Mouse (Mus musculus): ENCODE results near the gene Rasa4. TPM values are rescaled to one million over a fixed set of nuclear protein-coding genes. Genes with fewer than 3 reads are reported as not detected.
"Not testable (repeated sequence)": the region's sequence is repeated elsewhere in the genome, so short reads cannot be mapped to it uniquely, and the experiment has no call there.

Gene Rasa4
- 10 to 100 TPM; 23.8 to 23.9 TPM for total RNA-seq (2021)
- long read RNA-seq, experiment 1, partial matches to known transcripts, result 5 of 15 reads
- long read RNA-seq, experiment 1, other reads (novel, unspliced or antisense), result 7 of 15 reads
- long read RNA-seq, experiment 2, transcript Rasa4-201 (21 exons, 2,914 nt), result major isoform, 6 of 20 reads
- long read RNA-seq, experiment 2, partial matches to known transcripts, result 6 of 20 reads
- long read RNA-seq, experiment 2, other reads (novel, unspliced or antisense), result 8 of 20 reads

DNA sequence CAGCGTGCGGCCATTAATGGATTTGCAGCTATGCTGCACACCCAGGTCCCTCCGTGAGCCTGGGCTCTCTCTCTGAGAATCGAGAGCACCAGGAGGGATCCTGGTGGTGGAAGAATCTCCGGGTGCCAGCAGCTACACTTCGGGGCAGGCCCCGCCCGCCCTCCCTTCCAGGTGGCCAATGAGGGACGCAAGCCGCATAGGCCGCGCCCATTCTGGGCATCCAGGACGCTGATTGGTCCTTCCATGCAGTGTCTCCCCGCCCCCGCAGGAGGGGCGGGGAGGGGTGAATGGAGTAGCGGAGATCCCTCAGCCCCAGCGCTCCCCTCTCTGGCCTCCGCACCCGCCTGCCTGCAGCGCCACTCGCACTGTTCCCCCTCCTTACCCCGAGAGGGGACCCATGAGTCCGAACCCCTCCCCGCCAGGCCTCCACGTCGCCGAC lies at the start of gene Rasa4:
Rasa4 (plus strand) TSS at position 248 of the 439 bp plus-strand sequence.
- peak; percentile 92 to 93 for DNase-seq
- intact Hi-C loops (cut with DNase I), result no loop called here

DNA sequence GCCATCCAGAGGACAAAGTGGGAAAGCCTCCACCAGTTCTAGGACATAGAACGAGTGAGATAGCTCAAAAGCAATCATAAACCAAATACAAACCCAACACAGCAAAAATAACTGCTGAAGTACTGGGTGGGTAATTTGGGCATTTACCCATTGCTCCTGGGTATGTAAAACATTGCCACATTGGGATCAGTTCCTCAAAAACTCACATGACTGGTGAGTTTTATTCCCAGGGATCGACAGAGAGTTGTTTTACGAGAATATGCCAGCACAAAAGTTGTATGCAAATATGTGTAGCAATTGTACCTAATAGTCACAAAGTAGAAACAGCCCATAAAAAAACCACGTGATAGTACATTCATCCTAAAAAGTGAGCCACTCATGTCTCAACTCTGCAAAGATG lies 48.8 kb upstream of the Rasa4 start:
- intact Hi-C loops (cut with DNase I), result no loop called here
- no peak for DNase-seq

DNA sequence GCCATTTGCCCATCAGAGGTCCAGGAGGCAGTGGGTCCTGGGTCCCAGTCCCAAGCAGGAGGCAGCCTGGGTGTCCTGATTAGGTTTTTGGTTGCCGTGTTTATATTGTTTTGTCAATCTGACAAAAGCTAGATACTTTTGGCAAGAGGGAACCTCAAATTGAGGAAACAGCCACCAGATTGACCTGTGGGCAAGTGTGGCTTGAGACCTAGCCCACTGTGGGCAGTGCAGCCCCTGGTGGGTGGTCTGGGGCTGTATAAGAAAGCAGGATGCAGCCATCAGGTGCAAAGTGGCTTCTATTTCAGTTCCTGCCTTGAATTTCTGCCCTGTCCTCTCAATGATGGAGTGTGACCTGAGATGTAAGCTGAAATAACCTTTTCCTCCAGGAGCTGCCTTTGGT lies 48.4 kb upstream of the Rasa4 start:
- intact Hi-C loops (cut with DNase I), result no loop called here
- DNase-seq, result no peak

DNA sequence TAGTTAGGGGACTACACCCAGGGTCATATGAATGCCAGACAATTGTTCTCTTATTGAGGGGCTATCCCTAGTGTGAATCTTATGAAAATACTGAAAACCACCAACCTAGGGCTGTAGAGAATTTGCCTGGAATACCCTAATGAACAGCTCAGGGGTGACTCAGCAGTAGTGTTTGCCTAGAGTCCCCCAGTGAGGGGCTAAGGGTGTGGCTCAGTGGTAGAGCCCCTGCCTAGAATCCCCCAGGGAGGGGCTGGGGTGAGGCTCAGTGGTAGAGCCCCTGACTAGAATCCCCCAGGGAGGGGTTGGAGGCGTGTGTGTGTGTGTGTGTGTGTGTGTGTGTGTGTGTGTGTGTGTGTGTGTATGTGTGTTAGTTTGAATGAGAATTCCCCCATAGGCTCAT lies 47.0 kb upstream of the Rasa4 start:
- intact Hi-C loops (cut with DNase I), result no loop called here

DNA sequence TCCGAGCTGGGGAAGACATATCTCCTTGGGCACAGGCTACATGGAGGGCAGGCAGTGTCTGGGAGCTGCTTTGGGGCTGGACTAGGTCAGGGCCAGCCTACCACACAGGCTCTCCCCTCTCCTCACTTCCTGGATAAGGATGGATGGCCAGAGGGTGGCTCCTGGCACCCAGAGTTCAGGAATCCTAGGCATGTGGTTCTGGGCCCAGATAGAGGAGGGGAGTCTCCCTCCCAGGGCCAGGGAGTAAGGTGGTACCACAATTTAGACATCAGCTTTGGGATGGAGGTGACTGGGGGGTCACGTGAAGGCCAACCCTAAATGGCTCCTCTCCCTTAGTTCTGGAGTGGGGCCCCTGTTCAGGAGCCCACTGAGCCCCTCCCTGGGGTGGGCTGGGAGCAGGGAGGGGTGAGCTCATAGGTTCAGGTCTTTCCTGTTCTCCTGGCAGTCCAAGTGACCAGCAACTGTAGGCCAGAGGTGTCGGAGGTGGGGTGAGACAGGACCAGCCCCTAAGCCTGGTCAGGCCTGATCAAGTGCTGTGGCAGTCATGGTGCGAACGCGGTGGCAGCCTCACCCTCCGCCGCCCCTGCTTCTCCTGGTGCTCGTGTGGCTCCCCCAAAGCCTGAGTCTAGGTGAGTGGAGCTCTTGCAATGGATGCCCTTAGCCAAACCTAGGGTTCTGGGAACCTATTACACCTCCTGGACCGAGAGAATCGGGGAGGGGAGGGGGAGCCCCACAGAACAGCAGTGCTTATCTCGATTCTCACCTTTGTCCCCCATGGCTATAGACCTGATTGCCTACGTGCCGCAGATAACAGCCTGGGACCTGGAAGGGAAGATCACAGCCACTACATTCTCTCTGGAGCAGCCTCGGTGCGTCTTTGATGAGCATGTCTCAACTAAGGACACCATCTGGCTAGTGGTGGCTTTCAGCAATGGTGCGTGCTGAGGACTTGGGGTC lies 45.2 kb upstream of the Rasa4 start, which contains the start of gene Upk3b:
Upk3b (plus strand) TSS at position 239 of the 957 bp plus-strand sequence.
- intact Hi-C loops (cut with DNase I), result no loop called here
- no peak for DNase-seq

More for the DNA sequence above, 47.0 kb upstream of the Rasa4 start:
- DNase-seq, result no peak

DNA sequence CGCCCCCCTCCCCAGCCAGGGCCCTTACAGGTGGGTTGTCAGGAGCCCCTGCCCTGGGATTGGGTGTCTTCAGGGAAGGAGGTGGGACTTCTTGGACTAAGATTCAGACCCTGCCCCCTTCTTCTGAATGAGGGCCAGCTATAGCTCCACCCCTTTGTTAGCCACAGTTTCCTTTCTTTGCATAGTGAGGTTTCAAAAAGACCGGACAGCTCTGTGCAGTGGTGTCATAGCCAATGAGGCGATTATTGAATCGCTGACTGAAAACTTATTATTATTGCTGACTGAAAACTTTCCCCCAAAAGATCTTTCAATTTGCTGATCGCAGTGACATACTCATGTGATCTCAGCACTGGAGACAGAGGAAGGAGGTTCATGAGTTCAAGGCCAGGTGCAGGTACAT lies 43.5 kb upstream of the Rasa4 start:
- intact Hi-C loops (cut with DNase I), result loop anchor here (5.0 kb wide), 1 partner anchor 58 kb away; the partner anchor contains the start of gene Zp3

DNA sequence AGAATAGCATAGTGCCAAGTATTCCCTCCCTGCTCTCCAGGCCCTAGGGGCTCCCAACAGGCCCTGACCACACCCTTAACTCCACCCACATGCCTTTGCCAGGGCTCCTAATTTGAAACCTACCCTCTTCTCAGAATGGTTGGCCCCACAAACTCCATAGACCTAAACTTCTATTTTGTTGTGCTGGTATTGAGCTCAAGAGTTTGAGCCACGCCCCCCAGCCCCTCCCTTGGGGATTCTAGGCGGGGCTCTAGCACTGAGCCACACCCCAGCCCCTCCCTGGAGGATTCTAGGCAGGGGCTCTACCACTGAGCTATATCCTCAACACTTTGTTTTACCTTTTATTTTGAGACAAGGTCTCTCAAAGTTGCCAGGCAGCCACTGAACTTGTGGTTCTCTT lies 42.5 kb upstream of the Rasa4 start:
- DNase-seq, result no peak
- intact Hi-C loops (cut with DNase I), result loop anchor here (5.0 kb wide), 1 partner anchor 59 kb away; the partner anchor contains the start of gene Zp3

More for the DNA sequence above, 43.5 kb upstream of the Rasa4 start:
- no peak for DNase-seq

DNA sequence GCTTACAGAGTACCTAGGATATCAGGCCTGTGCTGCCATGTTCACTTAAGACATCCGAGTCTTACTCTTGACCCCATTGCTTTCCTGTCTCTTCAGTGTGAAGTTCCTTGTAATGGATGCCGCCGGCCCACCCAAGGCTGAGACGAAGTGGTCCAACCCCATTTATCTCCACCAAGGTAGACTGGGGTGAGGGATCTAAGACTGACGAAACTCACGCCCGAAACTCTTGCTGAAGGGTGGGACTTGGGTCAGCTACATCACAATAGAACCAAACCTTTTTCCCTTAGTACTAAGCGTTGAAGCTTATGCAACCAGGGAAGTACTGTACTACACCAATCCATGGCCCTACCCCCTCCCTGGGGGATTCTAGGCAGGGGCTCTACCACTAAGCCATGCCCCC lies 42.0 kb upstream of the Rasa4 start:
- DNase-seq, result no peak
- intact Hi-C loops (cut with DNase I), result loop anchor here (5.0 kb wide), 1 partner anchor 59 kb away; the partner anchor contains the start of gene Zp3

DNA sequence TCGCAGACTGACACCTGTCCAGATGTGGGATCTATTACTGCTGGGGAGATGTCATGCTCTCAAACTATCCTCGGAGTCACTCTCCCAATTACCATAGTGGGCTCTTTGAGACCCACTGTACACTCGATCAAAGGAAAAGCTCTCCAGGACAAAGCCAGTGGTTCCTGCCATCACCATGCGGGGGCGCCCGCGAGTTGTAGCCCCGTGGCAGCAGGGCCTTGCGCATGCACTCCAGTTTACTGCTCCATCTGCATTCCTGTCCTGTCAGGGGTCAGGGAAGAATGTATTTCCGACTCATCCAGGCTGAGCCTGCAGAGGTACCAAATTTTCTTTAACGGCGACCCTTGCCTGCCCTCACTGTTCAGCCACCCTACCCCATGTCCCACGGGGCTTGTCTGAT lies 38.9 kb upstream of the Rasa4 start:
- intact Hi-C loops (cut with DNase I), result loop anchor here (5.0 kb wide), 1 partner anchor 63 kb away; the partner anchor contains the start of gene Zp3
- no peak for DNase-seq

DNA sequence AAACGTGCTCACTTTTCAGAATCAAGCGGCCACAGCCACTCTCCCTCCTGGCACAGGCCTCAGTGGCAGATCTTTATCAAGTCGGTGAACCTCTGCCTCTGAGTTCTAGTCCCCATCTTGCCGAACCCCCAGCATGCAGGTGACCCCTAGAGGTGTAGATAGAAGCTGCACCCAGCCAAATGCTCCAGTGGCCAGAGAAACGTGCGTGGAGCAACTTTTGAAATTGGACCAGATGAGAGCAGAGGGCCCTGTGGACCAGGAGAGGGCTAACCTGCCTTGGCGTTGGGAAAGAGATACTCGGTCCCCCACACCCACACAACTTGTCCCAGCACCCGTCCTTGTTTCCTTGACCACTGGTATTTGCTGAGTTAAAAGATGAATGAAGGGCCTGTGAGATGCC lies 38.3 kb upstream of the Rasa4 start:
- no peak for DNase-seq
- intact Hi-C loops (cut with DNase I), result no loop called here

DNA sequence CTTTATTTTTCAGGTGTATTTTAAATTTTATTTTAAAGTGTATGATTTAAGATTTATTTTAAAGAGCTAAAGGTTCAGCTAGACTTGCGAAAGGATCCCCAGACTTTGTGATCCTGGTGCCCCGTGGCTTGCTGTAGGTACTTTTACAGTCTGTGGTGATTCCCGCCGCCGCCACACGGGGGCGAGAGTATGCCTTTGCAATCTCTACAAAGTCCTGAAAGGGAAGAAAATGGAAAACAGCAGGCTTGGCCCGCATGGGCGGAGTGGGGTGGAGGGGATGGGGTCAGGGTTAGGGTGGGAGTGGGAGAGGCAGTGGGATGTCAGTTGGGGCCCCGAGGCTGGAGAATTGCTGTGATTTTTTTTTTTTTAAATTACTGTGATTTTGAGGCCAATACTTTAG lies 37.7 kb upstream of the Rasa4 start:
- intact Hi-C loops (cut with DNase I), result no loop called here
- peak; percentile 81 to 83 for DNase-seq

DNA sequence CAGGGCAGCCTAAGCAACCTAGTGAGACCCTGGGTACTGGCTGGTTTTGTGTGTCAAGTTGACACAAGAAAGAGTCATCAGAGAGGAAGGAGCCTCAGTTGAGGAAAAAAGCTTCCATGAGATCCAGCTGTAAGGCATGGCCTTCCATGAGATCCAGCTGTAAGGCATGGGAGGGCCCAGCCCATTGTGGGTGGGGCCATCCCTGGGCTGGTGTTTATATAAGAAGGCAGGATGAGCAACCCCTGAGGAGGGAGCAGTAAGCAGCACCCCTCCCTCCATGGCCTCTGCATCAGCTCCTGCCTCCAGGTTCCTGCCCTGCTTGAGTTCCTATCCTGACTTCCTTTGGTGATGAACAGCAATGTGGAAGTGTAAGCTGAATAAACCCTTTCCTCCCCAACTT lies 35.2 kb upstream of the Rasa4 start:
- intact Hi-C loops (cut with DNase I); DNase-seq: not testable (repeated sequence)

DNA sequence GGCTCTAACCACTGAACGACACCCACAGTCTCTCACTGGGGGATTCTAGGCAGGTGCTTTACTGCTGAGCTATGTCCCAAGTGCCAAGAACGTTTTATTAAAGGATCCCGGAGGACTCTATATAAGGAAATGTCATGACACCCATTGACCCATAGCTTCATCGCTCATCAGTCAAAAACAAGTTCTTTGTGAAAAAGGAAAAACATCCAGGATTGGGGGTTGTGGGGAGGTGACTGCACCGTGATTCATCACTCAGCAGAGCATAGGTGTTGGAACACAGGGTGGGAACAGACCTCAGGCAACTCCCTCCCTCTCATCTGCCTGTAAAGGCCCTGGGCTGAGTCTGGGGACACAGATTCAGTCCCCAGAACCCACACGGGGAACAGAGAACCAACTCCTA lies 33.8 kb upstream of the Rasa4 start:
- intact Hi-C loops (cut with DNase I), result no loop called here

DNA sequence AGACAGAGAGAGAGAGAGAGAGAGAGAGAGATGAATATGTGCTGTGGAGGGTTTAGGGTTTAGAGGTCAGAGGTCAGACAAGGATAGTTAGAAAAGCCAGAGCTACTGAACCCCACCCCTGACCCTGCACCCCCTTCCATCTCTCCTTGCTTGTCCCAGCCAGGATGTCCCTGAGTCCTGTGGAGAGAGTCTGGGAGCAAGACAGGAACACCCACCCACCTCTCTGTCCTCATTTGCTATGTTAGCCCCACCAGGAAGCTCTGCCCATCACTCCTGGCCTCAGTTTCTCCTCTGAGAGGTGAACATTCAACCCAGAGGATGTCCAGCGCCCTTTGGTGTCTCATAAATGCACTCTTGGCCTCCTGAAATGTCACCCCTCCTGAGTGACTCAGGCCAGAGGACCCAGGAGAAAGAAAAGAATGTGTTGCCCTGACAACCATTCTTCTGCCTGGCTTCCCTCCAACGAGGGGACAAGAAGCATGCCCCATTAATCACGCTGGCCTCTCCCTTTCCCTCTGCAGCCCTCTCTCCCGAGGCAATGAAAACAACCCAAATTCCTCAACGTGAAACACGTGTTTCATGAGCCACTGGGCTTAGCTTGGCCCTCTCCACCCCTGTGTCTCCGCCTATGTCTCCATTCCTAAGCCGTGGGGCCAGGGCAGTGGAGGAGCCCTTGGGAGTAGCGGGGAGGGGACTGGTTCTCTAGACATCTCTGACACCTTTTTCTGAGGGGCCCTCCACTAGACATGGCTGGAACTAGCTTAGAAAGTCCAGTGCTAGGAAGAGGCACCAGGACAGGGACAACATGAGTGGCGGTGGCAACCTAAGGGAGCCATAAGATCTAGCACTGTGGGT lies 32.3 kb upstream of the Rasa4 start:
- intact Hi-C loops (cut with DNase I), result no loop called here
- no peak for DNase-seq

More for the DNA sequence above, 33.8 kb upstream of the Rasa4 start:
- DNase-seq, result no peak

DNA sequence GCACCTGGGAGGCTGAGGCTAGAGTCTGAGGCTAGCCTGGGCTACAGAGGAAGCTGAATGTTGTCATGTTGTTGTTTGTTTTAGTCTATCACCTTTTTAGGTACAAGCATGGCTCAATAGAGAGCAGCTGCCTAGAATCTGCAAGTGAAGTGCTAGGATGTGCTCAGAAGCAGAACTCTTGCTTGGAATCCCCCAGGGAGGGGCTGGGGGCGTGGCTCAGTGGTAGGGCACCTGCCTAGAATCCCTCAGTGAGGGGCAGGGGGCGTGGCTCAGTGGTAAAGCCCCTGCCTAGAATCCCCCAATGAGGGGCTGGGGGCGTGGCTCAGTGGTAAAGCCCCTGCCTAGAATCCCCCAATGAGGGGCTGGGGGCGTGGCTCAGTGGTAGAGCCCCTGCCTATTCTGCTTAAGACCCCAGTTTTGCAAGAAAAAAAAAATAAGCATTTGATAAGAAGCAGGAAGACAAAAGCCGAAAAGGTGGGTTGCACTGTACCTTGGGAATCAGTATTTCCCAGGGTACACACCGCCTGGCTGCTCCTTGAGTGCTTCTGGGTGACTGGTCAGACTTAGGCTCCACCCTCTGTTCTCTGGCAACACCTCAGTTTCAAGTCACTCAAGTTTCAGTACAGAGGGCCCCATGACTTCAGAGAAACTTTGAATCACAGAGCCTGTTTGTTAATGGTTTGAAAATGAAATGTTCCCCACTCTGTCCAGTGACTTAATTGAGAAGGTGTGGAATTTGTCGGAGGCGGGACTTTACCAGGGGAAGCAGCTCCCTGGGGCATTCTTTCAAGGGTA lies 30.7 kb upstream of the Rasa4 start:
- intact Hi-C loops (cut with DNase I), result no loop called here
- DNase-seq, result no peak

DNA sequence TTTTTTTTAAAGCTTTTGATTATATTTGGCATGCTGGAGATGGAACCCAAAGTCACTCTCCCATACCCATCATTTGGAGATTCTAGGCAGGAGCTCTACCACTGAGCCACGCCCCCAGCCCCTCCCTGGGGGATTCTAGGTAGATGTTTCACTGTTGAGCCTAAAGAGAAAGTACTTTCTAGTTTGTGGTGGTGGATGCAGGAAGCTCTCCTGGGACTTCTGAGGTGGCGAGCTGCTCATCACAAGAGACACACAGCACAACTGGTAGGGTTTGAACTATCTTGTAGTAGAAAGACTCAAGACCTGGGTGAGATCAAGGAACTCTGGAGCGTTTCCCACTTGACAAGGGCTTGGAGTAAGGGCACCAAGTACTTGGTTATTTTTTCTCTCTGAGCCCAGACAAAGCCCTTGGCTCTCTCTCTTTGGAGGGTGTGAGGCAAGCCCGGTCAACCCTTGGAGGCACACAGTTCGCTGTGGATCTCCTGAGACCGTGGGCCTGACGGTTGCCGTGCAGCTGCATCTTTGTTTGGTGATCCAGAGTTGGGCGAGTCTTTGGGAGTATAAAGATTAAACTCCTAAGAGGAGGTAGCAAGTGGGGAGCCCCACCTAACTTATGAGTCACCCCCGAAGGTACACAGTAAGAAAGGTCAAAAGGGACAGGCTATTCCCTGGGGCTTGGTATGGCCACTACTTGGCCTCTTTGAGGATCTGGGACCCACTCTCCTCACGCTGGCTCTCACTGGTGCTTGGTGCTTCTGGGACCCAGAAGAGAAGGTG lies 29.2 kb upstream of the Rasa4 start, which contains the start of gene Upk3bl:
Upk3bl (plus strand) TSS at position 192 of the 777 bp plus-strand sequence.
- intact Hi-C loops (cut with DNase I), result no loop called here
- no peak for DNase-seq

DNA sequence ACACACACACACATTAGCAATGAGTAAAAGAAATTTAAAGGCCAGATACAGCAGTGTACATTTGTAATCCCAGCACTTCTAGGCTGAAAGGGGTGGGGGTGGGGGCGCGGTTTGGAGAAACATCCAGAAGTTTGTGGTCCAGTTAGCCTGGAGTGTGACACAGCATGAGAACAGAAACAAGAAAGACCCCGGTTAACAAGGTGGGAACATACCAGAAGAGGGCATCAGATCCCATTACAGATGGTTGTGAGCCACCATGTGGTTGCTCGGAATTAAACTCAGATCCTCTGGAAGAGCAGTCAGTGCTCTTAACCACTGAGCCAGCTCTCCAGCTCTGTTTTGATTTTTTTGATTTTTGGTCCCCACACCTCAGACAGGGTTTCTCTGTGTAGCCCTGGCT lies 27.7 kb upstream of the Rasa4 start:
- no peak for DNase-seq
- intact Hi-C loops (cut with DNase I), result no loop called here

DNA sequence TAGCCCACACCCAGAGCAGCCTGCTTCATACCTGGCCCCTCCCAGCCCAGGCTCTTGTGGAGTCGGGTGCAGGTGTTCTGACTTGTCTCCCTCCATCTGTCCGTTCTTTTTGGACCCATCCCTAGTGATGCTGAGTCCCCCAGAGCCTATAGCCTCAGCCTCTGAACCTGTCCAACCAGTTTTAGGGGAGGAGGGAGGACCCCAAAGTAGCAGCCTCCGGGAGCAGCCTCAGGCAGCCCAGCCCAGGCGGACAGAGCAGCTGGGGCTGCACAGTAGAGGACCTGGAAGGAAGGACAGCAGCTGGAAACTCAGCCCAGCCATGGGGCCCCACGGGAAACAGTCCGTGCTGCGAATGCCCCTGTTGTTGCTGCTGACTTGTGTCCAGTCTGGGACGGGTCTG lies 26.6 kb upstream of the Rasa4 start:
- DNase-seq, result no peak
- intact Hi-C loops (cut with DNase I), result no loop called here

DNA sequence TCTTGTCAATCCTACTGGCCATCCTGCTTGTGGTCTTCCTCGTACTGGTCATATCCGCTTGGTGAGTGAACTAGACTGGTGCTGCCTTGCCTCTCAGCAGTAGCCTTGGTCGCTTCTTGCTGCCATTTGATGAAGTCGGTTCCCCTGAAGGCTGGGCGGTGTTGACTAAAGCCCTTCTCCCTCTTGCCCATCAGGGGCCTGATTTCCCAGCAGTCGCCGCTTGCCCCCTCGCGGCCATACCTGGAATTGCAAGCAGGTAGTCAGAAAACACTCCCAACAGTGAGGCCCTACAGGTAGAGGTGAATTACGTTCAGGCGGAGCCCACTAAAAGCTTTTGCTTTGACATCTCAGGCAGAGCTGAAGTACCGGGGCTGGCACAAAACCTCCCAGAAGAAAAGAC lies 22.1 kb upstream of the Rasa4 start:
- peak; percentile 71 to 80 for DNase-seq
- intact Hi-C loops (cut with DNase I), result loop anchor here (2.0 to 5.0 kb wide), 2 partner anchors 81 to 184 kb away; partner anchors contain the start of gene Zp3
